Mouse (Mus musculus): ENCODE data around the gene Scgb2b26. TPM values are rescaled to one million over a fixed set of nuclear protein-coding genes. Genes with fewer than 3 reads are reported as not detected.
"Not testable (repeated sequence)": the region's sequence is repeated elsewhere in the genome, so short reads cannot be mapped to it uniquely, and the experiment has no call there.

Scgb2b26 gene
- not detected in 2 replicates for polyA plus RNA-seq (2016; fragmentation: Nextera tagmentation; extraction: Ambion mirVana)

DNA sequence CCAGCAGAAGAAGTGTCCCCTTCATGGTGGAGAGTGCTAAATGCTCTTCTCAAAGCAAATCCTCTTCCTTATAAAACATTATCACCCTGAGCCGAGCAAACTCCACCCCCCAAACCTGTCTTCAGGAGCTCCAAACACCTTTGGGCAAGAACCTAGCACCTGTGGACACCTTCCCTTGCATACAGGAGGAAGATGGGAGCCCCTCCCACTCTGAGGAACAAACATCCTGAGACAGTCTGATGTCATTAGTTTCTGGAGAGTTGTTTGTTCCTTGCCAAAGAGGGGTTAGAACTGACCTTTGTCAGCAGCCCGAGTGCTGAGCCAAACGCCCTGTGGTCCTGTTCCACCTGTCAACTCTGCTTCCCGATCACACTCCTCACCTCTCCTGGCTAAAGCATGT, at the start of gene Scgb2b26:
TSS of gene Scgb2b26 (minus strand) at position 101 of the 400 bp plus-strand sequence.
- H3K9me3 ChIP-seq, result peaks cover 59% of the 10 kb centered on the region
- H3K36me3 ChIP-seq (replicated peaks), result no peaks in the 10 kb centered on the region
- WGBS, result 91% methylated on average over 4 of the region's 4 CpGs
- no peak for ATAC-seq (ENCODE audit: low FRiP score)
- H3K4me1 ChIP-seq, result no peaks in the 10 kb centered on the region
- H3K4me3 ChIP-seq (replicated peaks), result no peak within 1 kb of the TSS
- H3K27ac ChIP-seq, result no peak within 1 kb of the TSS
- no peaks in the 10 kb centered on the region for H3K27me3 ChIP-seq
- no peak within 1 kb of the TSS for H3K4me2 ChIP-seq
- H3K9ac ChIP-seq, result no peak within 1 kb of the TSS

DNA sequence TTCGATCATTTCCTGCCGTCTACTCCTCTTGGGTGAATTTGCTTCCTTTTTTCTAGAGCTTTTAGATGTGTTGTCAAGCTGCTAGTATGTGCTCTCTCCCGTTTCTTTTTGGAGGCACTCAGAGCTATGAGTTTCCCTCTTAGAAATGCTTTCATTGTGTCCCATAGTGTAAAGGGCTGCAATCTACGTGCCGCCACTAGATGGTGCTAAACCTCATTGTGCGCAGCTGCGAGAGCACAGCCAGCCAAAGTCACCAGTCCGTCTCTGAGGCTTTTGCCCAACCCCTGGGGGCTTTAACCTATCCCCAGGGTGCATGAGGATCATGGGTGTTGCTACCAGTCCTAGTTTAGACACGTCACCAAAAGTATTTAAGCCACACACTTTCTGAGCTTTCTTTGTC, 37.4 kb upstream of the Scgb2b26 start:
- not testable (repeated sequence) for H3K4me2 ChIP-seq, H3K4me1 ChIP-seq, H3K9me3 ChIP-seq

GRCm38 (mm10) chr7:33902982-33903381, 41.9 kb downstream of the Scgb2b26 start:
- peaks cover 41% of the 10 kb centered on the region for H3K9me3 ChIP-seq
- no peak overlapping the region for H3K9ac ChIP-seq
- no peaks in the 10 kb centered on the region for H3K27me3 ChIP-seq
- no peak overlapping the region for H3K27ac ChIP-seq
- no peaks in the 10 kb centered on the region for H3K36me3 ChIP-seq (replicated peaks)
- H3K4me3 ChIP-seq (replicated peaks), result no peak overlapping the region
- ATAC-seq (ENCODE audit: low FRiP score), result no peak
- no peak overlapping the region for H3K4me2 ChIP-seq
- H3K4me1 ChIP-seq, result no peaks in the 10 kb centered on the region

More for the DNA sequence above, 37.4 kb upstream of the Scgb2b26 start:
- not testable (repeated sequence) for H3K4me3 ChIP-seq (replicated peaks); H3K36me3 ChIP-seq (replicated peaks); H3K27ac ChIP-seq; ATAC-seq (ENCODE audit: low FRiP score); H3K27me3 ChIP-seq; H3K9ac ChIP-seq
- 31% methylated on average over 8 of the region's 9 CpGs for WGBS

GRCm38 (mm10) chr7:33900803-33901202, 44.0 kb downstream of the Scgb2b26 start:
- no peak for ATAC-seq (ENCODE audit: low FRiP score)
- no peaks in the 10 kb centered on the region for H3K27me3 ChIP-seq
- 78% methylated on average over 2 of the region's 2 CpGs for WGBS
- H3K4me2 ChIP-seq, result no peak overlapping the region
- H3K36me3 ChIP-seq (replicated peaks), result no peaks in the 10 kb centered on the region
- peaks cover 52% of the 10 kb centered on the region for H3K9me3 ChIP-seq
- no peak overlapping the region for H3K4me3 ChIP-seq (replicated peaks)
- no peak overlapping the region for H3K27ac ChIP-seq
- no peak overlapping the region for H3K9ac ChIP-seq
- H3K4me1 ChIP-seq, result no peaks in the 10 kb centered on the region

DNA sequence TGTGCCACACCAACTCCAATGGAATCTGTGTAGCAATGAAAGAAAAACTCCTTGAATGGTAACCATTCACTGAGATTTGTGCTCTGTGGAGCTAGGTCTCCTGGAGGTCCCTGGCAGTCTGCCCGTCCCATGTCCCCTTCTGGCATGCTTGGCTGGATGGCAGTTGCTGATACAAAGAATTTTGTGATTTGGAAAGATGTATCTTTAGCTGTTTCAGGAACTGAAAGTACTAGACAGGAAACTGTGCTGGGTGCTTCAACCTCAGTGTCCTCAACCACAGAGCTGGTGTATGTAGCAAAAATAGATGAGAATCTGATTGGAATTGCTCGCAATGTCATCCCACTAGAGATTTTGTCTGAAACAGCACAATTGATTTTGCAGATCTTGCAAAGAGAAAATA, 44.8 kb downstream of the Scgb2b26 start:
- H3K9me3 ChIP-seq, result peaks cover 57% of the 10 kb centered on the region
- no peak overlapping the region for H3K4me3 ChIP-seq (replicated peaks)
- H3K27ac ChIP-seq, result no peak overlapping the region
- no peak overlapping the region for H3K9ac ChIP-seq
- ATAC-seq (ENCODE audit: low FRiP score), result no peak
- WGBS, result 69% methylated on average over 2 of the region's 2 CpGs
- H3K36me3 ChIP-seq (replicated peaks), result no peaks in the 10 kb centered on the region
- no peaks in the 10 kb centered on the region for H3K4me1 ChIP-seq
- no peaks in the 10 kb centered on the region for H3K27me3 ChIP-seq
- H3K4me2 ChIP-seq, result no peak overlapping the region

Other genes starting within 250 kb of the Scgb2b26 start
- gene Scgb2b24, start 205.7 kb downstream of the Scgb2b26 start, polyA plus RNA-seq (2016; fragmentation: Nextera tagmentation; extraction: Ambion mirVana), result not detected in 2 replicates
- gene Scgb1b24, start 201.2 kb downstream of the Scgb2b26 start, polyA plus RNA-seq (2016; fragmentation: Nextera tagmentation; extraction: Ambion mirVana), result not detected in 2 replicates
- gene Scgb2b27, start 68.9 kb upstream of the Scgb2b26 start, polyA plus RNA-seq (2016; fragmentation: Nextera tagmentation; extraction: Ambion mirVana), result not detected in 2 replicates
- gene Scgb1b27, start 76.4 kb upstream of the Scgb2b26 start, polyA plus RNA-seq (2016; fragmentation: Nextera tagmentation; extraction: Ambion mirVana), result not detected in 2 replicates
- not detected in 2 replicates for gene Scgb1b30, start 150.4 kb upstream of the Scgb2b26 start, polyA plus RNA-seq (2016; fragmentation: Nextera tagmentation; extraction: Ambion mirVana)
- gene Wtip, start 188.2 kb upstream of the Scgb2b26 start, polyA plus RNA-seq (2016; fragmentation: Nextera tagmentation; extraction: Ambion mirVana), result 3.8 and 4.4 TPM in 2 replicates
- 251 and 253 TPM in 2 replicates for gene Uba2, start 224.6 kb upstream of the Scgb2b26 start, polyA plus RNA-seq (2016; fragmentation: Nextera tagmentation; extraction: Ambion mirVana)

All from forebrain, embryonic 12.5 days (tissue).